Comparison of ENCODE assay signal across 7 mouse cellular contexts in genomic region chr9:108284410-108284809, GRCm38 (mm10). TPM values are rescaled to one million over a fixed set of nuclear protein-coding genes. Genes with fewer than 3 reads are reported as not detected.
DNase-seq lines count a peak whose midpoint lies in the region; ATAC-seq and TF ChIP-seq lines count a peak whose summit lies in the region.

No protein-coding gene starts in this region.

- no peaks in the 10 kb centered on the region for H3K27me3 ChIP-seq in lung, postnatal 0 days (replicated peaks; ENCODE audit: insufficient read depth, low read length)

- peak; percentile 98 for ATAC-seq in erythroblast, adult 5-6 weeks (replicated peaks; ENCODE audit: low FRiP score, poor library complexity, severe bottlenecking)
- ATAC-seq in lung, postnatal 0 days, result peak; percentile 77

- 11% methylated on average over 6 of the region's 6 CpGs for WGBS in lung, postnatal 0 days

- no peak overlapping the region for H3K4me3 ChIP-seq in lung, postnatal 0 days (ENCODE audit: low read depth, low read length)

- H3K9ac ChIP-seq in lung, postnatal 0 days (replicated peaks; ENCODE audit: low read depth), result no peak overlapping the region

- H3K36me3 ChIP-seq in lung, postnatal 0 days (ENCODE audit: insufficient read depth, low read length), result no peaks in the 10 kb centered on the region

- intact Hi-C loops in heart, postnatal 10 days (cut with DNase I), result loop anchor here (1.0 kb wide), 2 partner anchors 148 to 189 kb away; no protein-coding TSS in a partner anchor

- no peak overlapping the region for H3K4me2 ChIP-seq in lung, postnatal 0 days (replicated peaks; ENCODE audit: low read depth, low read length)

- 0 out of 2 replicates have a peak, but pooled peaks have one; percentile 21 for TF ChIP-seq EP300 in lung, postnatal 0 days (IDR thresholded peaks at IDR 0.05)

- peak; percentile 84 for DNase-seq in ES-CJ7 (ENCODE audit: low read depth, low spot score)
- peak; percentile 74 to 86 for DNase-seq in adrenal gland, postnatal 36 days
- DNase-seq in heart, postnatal 10 days, result peak; percentile 76 to 89
- DNase-seq in kidney, postnatal 36 days, result peak; percentile 84 to 92
- DNase-seq in lung, postnatal 0 days (ENCODE audit: low spot score), result peak; percentile 87
- DNase-seq in retina, embryonic 14.5 days (ENCODE audit: low spot score), result peak; percentile 89

- no peak overlapping the region for H3K27ac ChIP-seq in lung, postnatal 0 days (ENCODE audit: low read length)

- H3K9me3 ChIP-seq in lung, postnatal 0 days (ENCODE audit: low read length), result no peaks in the 10 kb centered on the region

- H3K4me1 ChIP-seq in lung, postnatal 0 days (ENCODE audit: insufficient read depth, low read depth, low read length), result peaks cover 4% of the 10 kb centered on the region; the same call in 1 of the 2 replicates

- peak; percentile 97 for TF ChIP-seq CTCF in lung, postnatal 0 days (IDR thresholded peaks at IDR 0.05)

RNA-seq across cellular contexts. Expression of gene Nicn1, which starts 5.8 kb away (rescaled TPM):
- total RNA-seq in adrenal gland, postnatal 36 days (2021), result 10 to 100 TPM; 17.1 TPM
- 0.58 TPM in 1 of 2 replicates, not detected in the other for total RNA-seq in erythroblast, adult 5-6 weeks (2015; ENCODE audit: low replicate concordance)
- 1.0 TPM in 1 of 2 replicates, not detected in the other for total RNA-seq in erythroblast, adult 5-6 weeks (2017; ENCODE audit: low replicate concordance)
- total RNA-seq in heart, postnatal 10 days (2021), result 10 to 100 TPM; 20.5 to 21.8 TPM
- polyA plus RNA-seq in lung, postnatal 0 days (2015; fragmentation: Nextera tagmentation; extraction: Ambion mirVana), result 15.8 and 18.3 TPM in 2 replicates

RNA-seq across cellular contexts. Expression of gene Amt, which starts 12.2 kb away (rescaled TPM):
- 1 to 10 TPM; 2.7 to 4.4 TPM for total RNA-seq in adrenal gland, postnatal 36 days (2021)
- not detected in 2 replicates for total RNA-seq in erythroblast, adult 5-6 weeks (2015; ENCODE audit: low replicate concordance)
- total RNA-seq in erythroblast, adult 5-6 weeks (2017; ENCODE audit: low replicate concordance), result 0.51 TPM in 1 of 2 replicates, not detected in the other
- 1 to 10 TPM; 5.2 to 6.9 TPM for total RNA-seq in heart, postnatal 10 days (2021)
- polyA plus RNA-seq in lung, postnatal 0 days (2015; fragmentation: Nextera tagmentation; extraction: Ambion mirVana), result 9.2 and 9.8 TPM in 2 replicates

RNA-seq across cellular contexts. Expression of gene Dag1, which starts 20.7 kb away (rescaled TPM):
- total RNA-seq in adrenal gland, postnatal 36 days (2021), result 100 to 1,000 TPM; 142 to 144 TPM
- total RNA-seq in erythroblast, adult 5-6 weeks (2015; ENCODE audit: low replicate concordance), result 1.7 and 6.7 TPM in 2 replicates
- 1.7 TPM in 2 replicates for total RNA-seq in erythroblast, adult 5-6 weeks (2017; ENCODE audit: low replicate concordance)
- 100 to 1,000 TPM; 369 to 394 TPM for total RNA-seq in heart, postnatal 10 days (2021)
- 130 and 138 TPM in 2 replicates for polyA plus RNA-seq in lung, postnatal 0 days (2015; fragmentation: Nextera tagmentation; extraction: Ambion mirVana)

RNA-seq across cellular contexts. Expression of gene Rhoa, which starts 21.5 kb away (rescaled TPM):
- total RNA-seq in adrenal gland, postnatal 36 days (2021), result 100 to 1,000 TPM; 363 to 383 TPM
- total RNA-seq in erythroblast, adult 5-6 weeks (2015; ENCODE audit: low replicate concordance), result 149 and 157 TPM in 2 replicates
- total RNA-seq in erythroblast, adult 5-6 weeks (2017; ENCODE audit: low replicate concordance), result 238 and 268 TPM in 2 replicates
- 100 to 1,000 TPM; 328 to 329 TPM for total RNA-seq in heart, postnatal 10 days (2021)
- 582 and 634 TPM in 2 replicates for polyA plus RNA-seq in lung, postnatal 0 days (2015; fragmentation: Nextera tagmentation; extraction: Ambion mirVana)

RNA-seq across cellular contexts. Expression of gene Tcta, which starts 21.6 kb away (rescaled TPM):
- 10 to 100 TPM; 38.8 to 48.3 TPM for total RNA-seq in adrenal gland, postnatal 36 days (2021)
- 6.1 and 9.2 TPM in 2 replicates for total RNA-seq in erythroblast, adult 5-6 weeks (2015; ENCODE audit: low replicate concordance)
- total RNA-seq in erythroblast, adult 5-6 weeks (2017; ENCODE audit: low replicate concordance), result 4.1 and 4.5 TPM in 2 replicates
- total RNA-seq in heart, postnatal 10 days (2021), result 10 to 100 TPM; 24.4 to 30.0 TPM
- polyA plus RNA-seq in lung, postnatal 0 days (2015; fragmentation: Nextera tagmentation; extraction: Ambion mirVana), result 92.9 and 93.1 TPM in 2 replicates

Comparison
In these comparisons a context has a peak if more than half of its experiments do, and no peak if none do; other contexts are left out.
1. RNA of gene Nicn1, which starts 5.8 kb away (total RNA-seq): 20.5 to 21.8 TPM in heart, postnatal 10 days and 17.1 TPM in adrenal gland, postnatal 36 days; 0.58 to 1.0 TPM in erythroblast, adult 5-6 weeks; every median in the first group is over 4 times any median in the second.
2. RNA of gene Dag1, which starts 20.7 kb away (total RNA-seq): 369 to 394 TPM in heart, postnatal 10 days and 142 to 144 TPM in adrenal gland, postnatal 36 days; 1.7 to 6.7 TPM in erythroblast, adult 5-6 weeks; every median in the first group is over 10 times any median in the second.
3. Peak in every context shown above with its lines, with median percentiles within 50 percentile points of each other: DNase-seq.